Mouse (Mus musculus) cerebellum, adult 2 months (tissue): ENCODE results near the gene Sf3a2.

Experiments
- CTCF ChIP-seq: fragments of 200-500 bp; IDR thresholded peaks from 2 replicates; pipeline ENCODE4 v1.5.1; 2011; ENCODE audit warnings: low read depth, mild to moderate bottlenecking, control low read depth, low read length, moderate library complexity, borderline replicate concordance; ENCODE audit not compliant: insufficient read depth
- POLR2A ChIP-seq: fragments of 200-500 bp; IDR thresholded peaks from 2 replicates; pipeline ENCODE4 v1.6.1; 2011; ENCODE audit warnings: low read length, control low read depth, borderline replicate concordance; ENCODE audit not compliant: insufficient read depth

DNA sequence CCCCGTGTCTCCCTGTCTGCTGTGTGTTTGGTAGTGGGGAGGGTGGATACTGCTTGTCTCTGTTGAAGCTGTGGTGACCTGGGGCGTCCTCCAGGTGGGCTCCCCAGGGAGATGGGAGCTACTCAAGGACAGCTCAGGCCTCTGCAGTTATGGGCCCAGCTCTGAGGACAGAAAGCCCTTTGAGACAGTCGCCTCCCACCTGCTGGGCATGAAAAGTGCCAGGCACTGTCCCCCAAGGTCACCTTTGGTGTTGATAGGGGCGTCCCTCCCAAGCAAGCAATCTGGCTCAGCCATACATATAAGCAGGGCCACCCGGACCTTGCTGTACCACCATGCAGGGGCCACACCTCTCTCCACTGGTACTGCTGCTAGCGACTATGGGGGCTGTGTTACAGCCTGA is 6.9 kb downstream of the Sf3a2 start, which contains the start of gene Amh:
- no peak for TF ChIP-seq POLR2A
- TF ChIP-seq CTCF: no peak
